Mouse (Mus musculus): ENCODE measurements around the gene Fgfr2. TPM values are rescaled to one million over a fixed set of nuclear protein-coding genes. Genes with fewer than 3 reads are reported as not detected.

Gene Fgfr2
- total RNA-seq, 2 experiments from 2014 or later, result 2.1 to 3.9 TPM

DNA sequence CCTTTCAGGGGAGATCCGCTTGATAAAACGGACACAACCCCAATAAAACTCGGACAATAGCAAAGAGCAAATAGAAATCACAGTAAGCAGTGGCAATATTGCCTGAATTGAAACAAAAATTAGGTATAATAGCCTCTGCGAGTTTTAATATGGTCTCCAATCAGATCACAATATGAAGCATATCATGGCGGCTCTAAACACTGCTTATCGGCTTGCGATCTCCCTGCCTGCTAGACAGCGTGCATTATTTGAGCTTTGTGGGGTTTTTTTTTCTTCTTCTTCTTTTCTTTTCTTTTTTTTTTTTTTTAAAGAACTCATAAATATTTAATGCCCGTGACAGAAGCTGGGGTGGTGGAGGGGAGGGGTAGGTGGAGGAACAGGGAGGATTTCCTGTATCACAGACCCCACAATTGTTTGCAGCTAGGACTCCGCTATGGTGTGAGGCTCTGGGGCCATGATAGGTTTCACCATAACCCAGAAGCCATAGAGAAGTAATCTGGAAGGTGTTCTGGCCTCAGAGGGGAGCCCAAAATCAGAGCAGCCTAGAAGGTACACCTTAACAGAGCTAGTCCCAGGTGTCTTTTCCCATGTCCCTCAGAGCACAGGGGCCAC lies 1334.4 kb downstream of the Fgfr2 start:
- intact Hi-C loops (cut with DNase I), result no loop called here
- DNase-seq, result no peak

- intact Hi-C loops (cut with DNase I), result no loop called here
- DNase-seq, result no peak
These were observed 1337.4 kb downstream of the Fgfr2 start for GRCm38 (mm10) chr7:131785721-131786120.

GRCm38 (mm10) chr7:131778271-131778985 lies 1344.7 kb downstream of the Fgfr2 start:
- DNase-seq, result no peak

DNA sequence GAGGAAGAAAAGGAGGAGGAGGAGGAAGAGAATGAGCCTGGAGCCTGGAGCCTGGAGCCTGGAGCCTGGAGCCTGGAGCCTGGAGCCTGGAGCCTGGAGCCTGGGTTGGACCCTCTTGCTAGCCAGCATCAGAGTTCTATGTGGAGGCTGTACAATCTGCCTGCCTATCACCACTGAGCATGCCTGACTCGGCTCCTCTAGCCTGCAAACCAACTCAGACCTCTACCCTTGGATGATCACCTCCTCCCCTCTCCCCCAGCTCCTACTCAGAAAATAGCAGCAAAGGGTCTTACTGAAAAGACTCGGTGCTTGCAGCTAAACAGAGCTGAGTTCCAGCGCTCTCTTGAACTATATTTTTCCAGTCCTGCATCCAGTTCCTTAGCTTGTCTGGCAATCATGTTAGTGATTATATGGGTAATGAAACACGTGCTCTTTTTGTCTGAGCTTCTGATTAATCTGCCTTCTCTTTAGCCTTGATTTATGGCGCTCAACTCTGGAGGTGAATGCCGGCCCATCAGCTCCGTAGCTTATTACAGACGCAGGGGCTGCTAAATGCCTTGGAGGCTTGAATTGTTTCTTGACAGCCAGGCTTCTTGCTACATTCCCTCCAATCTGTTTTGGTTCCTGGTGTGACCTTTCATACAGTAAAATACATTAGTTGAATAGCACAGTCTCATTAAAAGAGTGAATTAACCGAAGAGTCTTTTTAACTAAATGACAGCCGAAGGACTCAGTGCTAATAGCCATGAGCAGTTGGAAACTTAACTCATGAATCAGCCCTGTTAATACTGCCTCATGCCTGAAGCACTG lies 1345.5 kb downstream of the Fgfr2 start:
- intact Hi-C loops (cut with DNase I), result no loop called here

More at GRCm38 (mm10) chr7:131778271-131778985, 1344.7 kb downstream of the Fgfr2 start:
- intact Hi-C loops (cut with DNase I), result no loop called here

DNA sequence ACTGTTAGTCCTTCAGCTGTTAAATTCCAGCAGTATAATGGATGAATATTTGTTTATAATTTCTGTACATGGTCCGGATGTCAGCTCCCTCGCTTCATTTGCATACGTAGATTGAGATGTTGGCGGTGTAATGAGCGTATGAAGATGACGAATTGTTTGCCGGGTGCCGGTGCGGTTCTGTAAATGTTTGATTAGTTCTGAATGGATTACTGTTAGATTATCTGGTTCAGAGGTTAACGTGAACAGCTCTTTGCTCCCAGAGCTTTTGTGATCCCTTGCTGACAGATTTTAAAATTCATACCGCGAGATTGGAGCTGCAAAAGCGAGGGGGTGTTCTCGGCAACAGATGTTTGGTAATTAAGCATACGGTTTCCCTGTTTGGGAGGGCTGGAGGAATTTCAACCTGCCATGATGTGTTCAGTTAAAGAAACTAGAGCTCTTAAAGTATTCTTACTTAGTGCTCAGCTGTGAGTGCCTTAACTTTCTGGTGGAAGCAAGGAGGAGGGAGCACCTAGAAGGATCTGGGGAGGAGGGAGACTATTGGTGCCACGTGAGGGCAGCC lies 1346.9 kb downstream of the Fgfr2 start:
- DNase-seq, result no peak
- intact Hi-C loops (cut with DNase I), result no loop called here

More for the DNA sequence above, 1345.5 kb downstream of the Fgfr2 start:
- no peak for DNase-seq

DNA sequence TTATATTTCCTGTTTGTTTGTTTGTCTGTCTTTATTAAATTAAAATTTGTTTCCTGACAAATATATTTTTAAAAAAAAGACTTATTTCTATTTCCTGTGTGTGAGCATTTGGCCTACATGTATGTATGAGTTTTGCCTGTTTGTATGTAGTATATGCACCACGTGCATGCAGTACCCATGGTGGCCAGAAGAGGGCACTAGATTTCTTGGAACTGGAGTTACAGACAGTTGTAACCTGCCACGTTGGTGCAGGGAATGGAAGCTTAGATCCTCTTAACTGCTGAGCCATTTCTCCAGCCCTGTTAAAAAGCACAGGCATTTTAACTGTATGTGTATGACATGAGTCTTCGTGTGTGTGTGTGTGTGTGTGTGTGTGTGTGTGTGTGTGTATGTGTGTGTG lies 1365.2 kb downstream of the Fgfr2 start:
- DNase-seq, result no peak
- intact Hi-C loops (cut with DNase I), result no loop called here

DNA sequence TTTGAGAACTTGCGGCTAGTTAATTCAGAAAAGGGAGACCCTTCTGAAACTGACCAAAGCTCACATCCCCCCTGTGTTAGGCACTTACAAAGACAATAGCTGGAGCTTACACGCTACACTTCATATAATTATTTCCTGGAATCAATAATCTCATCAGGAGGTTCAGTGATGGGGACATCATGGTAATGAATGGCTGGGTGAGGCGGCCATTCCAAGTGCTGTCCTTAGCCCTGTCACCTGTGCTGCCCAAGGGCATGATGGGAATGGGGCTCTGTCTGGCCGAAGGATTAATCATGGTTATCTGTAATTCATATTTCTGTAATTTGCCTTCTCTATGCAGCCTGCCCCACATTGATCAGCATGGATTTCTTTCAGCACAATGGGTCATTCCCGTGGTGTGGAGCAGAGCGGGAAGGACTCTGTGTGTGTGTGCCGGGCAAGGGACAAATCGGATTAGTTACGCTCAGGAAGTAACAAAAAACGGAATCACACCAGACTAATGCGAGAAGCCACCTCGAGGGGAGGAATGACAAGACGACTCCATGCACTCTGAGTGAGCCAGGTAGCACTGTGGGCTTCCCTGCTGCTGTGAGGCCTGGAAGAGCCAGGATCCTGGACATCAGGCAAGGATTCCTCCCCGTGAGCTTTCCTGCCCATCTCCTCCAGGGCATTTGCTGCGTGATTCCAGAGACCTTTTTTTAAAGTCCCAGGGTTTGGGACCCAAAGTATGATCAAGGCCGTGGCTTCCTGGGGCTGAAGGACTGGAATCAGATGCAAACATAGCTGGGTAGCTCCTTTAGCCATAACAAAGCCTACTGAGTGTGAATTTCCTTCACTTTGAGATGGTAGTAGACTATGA lies 1375.8 kb downstream of the Fgfr2 start:
- no peak for DNase-seq
- intact Hi-C loops (cut with DNase I), result no loop called here

DNA sequence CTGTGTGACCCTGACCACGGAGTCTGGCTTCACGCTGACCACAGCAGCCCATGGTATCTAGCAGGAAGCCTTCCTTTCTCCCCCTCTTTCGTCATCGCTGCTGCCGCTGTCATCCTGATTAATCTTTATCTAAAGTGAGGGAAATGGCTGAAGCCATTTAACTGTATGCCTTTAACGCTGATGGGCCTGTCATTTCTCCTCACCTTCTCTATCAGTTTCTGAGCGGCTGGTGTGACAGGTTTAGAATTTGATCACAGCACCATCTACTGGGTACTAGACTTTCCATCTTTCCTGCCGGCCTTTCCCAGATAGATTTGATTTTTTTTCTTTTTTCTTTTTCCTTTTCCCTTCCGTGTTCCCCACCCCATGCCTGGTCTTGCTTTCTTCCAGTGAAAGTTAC lies 1376.4 kb downstream of the Fgfr2 start:
- DNase-seq, result no peak
- intact Hi-C loops (cut with DNase I), result no loop called here

- no peak for DNase-seq
- intact Hi-C loops (cut with DNase I), result no loop called here
These were observed 1380.0 kb downstream of the Fgfr2 start for GRCm38 (mm10) chr7:131743193-131743592.

DNA sequence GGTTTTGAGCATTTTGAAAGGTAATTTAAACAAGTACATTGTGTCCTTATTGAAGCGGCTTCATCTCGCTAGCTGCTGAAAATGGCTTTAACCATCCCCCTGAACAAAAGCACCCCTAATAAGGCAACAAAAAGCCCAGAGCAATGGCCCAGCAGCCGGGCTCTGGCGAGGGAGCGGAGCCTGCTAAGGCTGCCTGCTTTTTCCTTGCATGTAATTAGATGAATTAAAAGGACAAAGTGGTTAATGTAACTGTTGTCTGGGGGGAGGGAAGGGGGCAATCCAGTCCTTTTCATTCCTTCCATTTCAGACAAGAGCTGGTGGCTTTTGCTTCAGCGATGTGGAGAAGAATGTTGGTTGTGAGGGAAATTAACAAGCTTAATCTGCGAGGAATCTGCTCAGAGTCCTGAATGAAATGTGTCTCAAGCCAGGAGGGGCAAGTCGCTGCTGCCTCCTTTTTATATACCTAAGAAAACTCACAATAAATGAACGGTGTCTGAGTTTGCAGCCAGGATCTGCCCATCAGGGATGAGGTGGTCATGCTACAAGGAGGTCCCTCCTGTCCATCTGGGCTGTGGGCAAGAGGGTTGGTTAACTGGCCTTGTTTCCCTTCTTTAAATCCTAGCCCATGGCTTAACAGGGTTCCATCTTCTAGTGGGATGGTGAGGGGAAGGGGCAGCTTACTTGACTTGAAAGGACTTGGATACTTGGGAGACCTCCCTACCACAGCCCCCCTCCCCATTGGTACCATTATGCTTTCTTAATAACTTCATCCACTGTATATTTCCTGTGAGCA lies 1400.2 kb downstream of the Fgfr2 start:
- intact Hi-C loops (cut with DNase I), result no loop called here
- DNase-seq, result no peak

- intact Hi-C loops (cut with DNase I), result no loop called here
- no peak for DNase-seq
These were observed 1400.8 kb downstream of the Fgfr2 start for GRCm38 (mm10) chr7:131722316-131722715.

GRCm38 (mm10) chr7:131718280-131718679 lies 1404.9 kb downstream of the Fgfr2 start:
- no peak for DNase-seq
- intact Hi-C loops (cut with DNase I), result no loop called here

GRCm38 (mm10) chr7:131713076-131713475 lies 1410.1 kb downstream of the Fgfr2 start:
- intact Hi-C loops (cut with DNase I), result no loop called here
- DNase-seq, result no peak

GRCm38 (mm10) chr7:131696889-131697288 lies 1426.3 kb downstream of the Fgfr2 start:
- no peak for DNase-seq
- intact Hi-C loops (cut with DNase I), result no loop called here

- no peak for DNase-seq
- intact Hi-C loops (cut with DNase I), result no loop called here
These were observed 1435.8 kb downstream of the Fgfr2 start for GRCm38 (mm10) chr7:131687324-131687723.

- intact Hi-C loops (cut with DNase I), result no loop called here
- no peak for DNase-seq
These were observed 1446.0 kb downstream of the Fgfr2 start for GRCm38 (mm10) chr7:131677126-131677525.

GRCm38 (mm10) chr7:131670586-131670985 lies 1452.6 kb downstream of the Fgfr2 start:
- DNase-seq, result no peak
- intact Hi-C loops (cut with DNase I), result no loop called here

DNA sequence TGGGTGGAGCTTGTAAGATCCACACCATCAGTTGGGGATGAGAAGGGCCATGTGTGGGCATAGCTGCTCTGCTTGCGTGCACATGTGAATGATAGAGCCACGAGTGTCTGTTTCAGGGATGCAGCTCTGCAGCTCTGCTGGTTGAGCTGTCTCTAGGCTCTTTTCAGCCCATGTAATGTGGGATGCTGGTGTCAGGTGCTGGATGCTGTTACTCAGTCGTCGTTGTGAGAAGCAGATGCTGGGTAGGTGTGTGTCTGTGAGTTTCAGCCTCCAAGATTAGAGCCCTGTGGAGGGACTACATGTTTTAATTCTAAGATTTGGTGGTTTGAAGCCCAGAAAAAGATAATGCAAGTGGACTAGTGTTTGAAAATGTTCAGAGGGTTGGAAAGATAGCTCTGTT lies 1453.8 kb downstream of the Fgfr2 start:
- no peak for DNase-seq
- intact Hi-C loops (cut with DNase I), result no loop called here

GRCm38 (mm10) chr7:131660726-131661125 lies 1462.4 kb downstream of the Fgfr2 start:
- intact Hi-C loops (cut with DNase I), result no loop called here
- no peak for DNase-seq

Measured in heart, postnatal 14 days (tissue).